Mouse (Mus musculus): ENCODE results near the gene Limk2. TPM values are rescaled to one million over a fixed set of nuclear protein-coding genes. Genes with fewer than 3 reads are reported as not detected.

The Limk2 gene
- polyA plus RNA-seq, 1 experiment from 2014 or later, result 58.1 TPM

- peak overlapping the region; percentile 70 for H3K4me2 ChIP-seq (ENCODE audit: low read length)
- no peaks in the 10 kb centered on the region for H3K9me3 ChIP-seq (ENCODE audit: control insufficient read depth, low read length)
- H3K9ac ChIP-seq (ENCODE audit: low read length), result peak overlapping the region; percentile 73
- H3K4me1 ChIP-seq (ENCODE audit: control insufficient read depth in 2 of 2, insufficient read depth in 2 of 2, low read length in 2 of 2), result peaks cover 42 to 64% of the 10 kb centered on the region in 2 experiments
- H3K36me3 ChIP-seq (ENCODE audit: control insufficient read depth, insufficient read depth, low read length), result no peaks in the 10 kb centered on the region
- ATAC-seq (ENCODE audit: insufficient number of reproducible peaks, insufficient read depth, low FRiP score, low read depth), result no peak
- peak overlapping the region; percentile 47 to 59 for H3K4me3 ChIP-seq (ENCODE audit: control insufficient read depth in 1 of 2, insufficient read depth in 1 of 2, low read depth in 1 of 2, low read length in 2 of 2)
- 24% methylated on average over 7 of the region's 7 CpGs for WGBS
- no peaks in the 10 kb centered on the region for H3K27me3 ChIP-seq (ENCODE audit: control insufficient read depth, insufficient read depth, low read length)
- peak overlapping the region; percentile 46 to 84 for H3K27ac ChIP-seq (replicated peaks in 1 of 2; ENCODE audit: control insufficient read depth in 1 of 2, insufficient read depth in 1 of 2, low read depth in 2 of 2, low read length in 2 of 2)
Observed at GRCm38 (mm10) chr11:3371599-3372295, 37.2 kb downstream of the Limk2 start.

GRCm38 (mm10) chr11:3370928-3371598 is 37.9 kb downstream of the Limk2 start:
- peak overlapping the region; percentile 73 for H3K9ac ChIP-seq (ENCODE audit: low read length)
- ATAC-seq (ENCODE audit: insufficient number of reproducible peaks, insufficient read depth, low FRiP score, low read depth), result peak; percentile 90
- 2% methylated on average over 27 of the region's 27 CpGs for WGBS
- no peaks in the 10 kb centered on the region for H3K9me3 ChIP-seq (ENCODE audit: control insufficient read depth, low read length)
- H3K4me2 ChIP-seq (ENCODE audit: low read length), result peak overlapping the region; percentile 70
- peak overlapping the region; percentile 47 to 59 for H3K4me3 ChIP-seq (ENCODE audit: control insufficient read depth in 1 of 2, insufficient read depth in 1 of 2, low read depth in 1 of 2, low read length in 2 of 2)
- peaks cover 42 to 64% of the 10 kb centered on the region in 2 experiments for H3K4me1 ChIP-seq (ENCODE audit: control insufficient read depth in 2 of 2, insufficient read depth in 2 of 2, low read length in 2 of 2)
- H3K27me3 ChIP-seq (ENCODE audit: control insufficient read depth, insufficient read depth, low read length), result no peaks in the 10 kb centered on the region
- peak overlapping the region; percentile 46 to 84 for H3K27ac ChIP-seq (replicated peaks in 1 of 2; ENCODE audit: control insufficient read depth in 1 of 2, insufficient read depth in 1 of 2, low read depth in 2 of 2, low read length in 2 of 2)
- H3K36me3 ChIP-seq (ENCODE audit: control insufficient read depth, insufficient read depth, low read length), result peaks cover 2% of the 10 kb centered on the region; the same call in 1 of the 2 replicates

GRCm38 (mm10) chr11:3370162-3370561 is 38.8 kb downstream of the Limk2 start:
- peaks cover 37 to 56% of the 10 kb centered on the region in 2 experiments for H3K4me1 ChIP-seq (ENCODE audit: control insufficient read depth in 2 of 2, insufficient read depth in 2 of 2, low read length in 2 of 2)

GRCm38 (mm10) chr11:3369449-3369848 is 39.5 kb downstream of the Limk2 start:
- peaks cover 31 to 49% of the 10 kb centered on the region in 2 experiments for H3K4me1 ChIP-seq (ENCODE audit: control insufficient read depth in 2 of 2, insufficient read depth in 2 of 2, low read length in 2 of 2)
- H3K27ac ChIP-seq (replicated peaks in 1 of 2; ENCODE audit: control insufficient read depth in 1 of 2, insufficient read depth in 1 of 2, low read depth in 2 of 2, low read length in 2 of 2), result peak overlapping the region; percentile 27 to 61; a peak in 3 of 4 replicates
- WGBS, result 68% methylated on average over 5 of the region's 5 CpGs
- no peak for ATAC-seq (ENCODE audit: insufficient number of reproducible peaks, insufficient read depth, low FRiP score, low read depth)
- H3K9me3 ChIP-seq (ENCODE audit: control insufficient read depth, low read length), result no peaks in the 10 kb centered on the region
- peak overlapping the region; percentile 73 for H3K9ac ChIP-seq (ENCODE audit: low read length)
- peaks cover 4% of the 10 kb centered on the region; the same call in 1 of the 2 replicates for H3K36me3 ChIP-seq (ENCODE audit: control insufficient read depth, insufficient read depth, low read length)
- no peaks in the 10 kb centered on the region for H3K27me3 ChIP-seq (ENCODE audit: control insufficient read depth, insufficient read depth, low read length)
- peak overlapping the region; percentile 9 to 47; a peak in 2 of 4 replicates for H3K4me3 ChIP-seq (ENCODE audit: control insufficient read depth in 1 of 2, insufficient read depth in 1 of 2, low read depth in 1 of 2, low read length in 2 of 2)
- H3K4me2 ChIP-seq (ENCODE audit: low read length), result peak overlapping the region; percentile 70

More at GRCm38 (mm10) chr11:3370162-3370561, 38.8 kb downstream of the Limk2 start:
- no peak for ATAC-seq (ENCODE audit: insufficient number of reproducible peaks, insufficient read depth, low FRiP score, low read depth)
- H3K36me3 ChIP-seq (ENCODE audit: control insufficient read depth, insufficient read depth, low read length), result peaks cover 4% of the 10 kb centered on the region; the same call in 1 of the 2 replicates
- peak overlapping the region; percentile 73 for H3K9ac ChIP-seq (ENCODE audit: low read length)
- peak overlapping the region; percentile 70 for H3K4me2 ChIP-seq (ENCODE audit: low read length)
- no peaks in the 10 kb centered on the region for H3K27me3 ChIP-seq (ENCODE audit: control insufficient read depth, insufficient read depth, low read length)
- H3K27ac ChIP-seq (replicated peaks in 1 of 2; ENCODE audit: control insufficient read depth in 1 of 2, insufficient read depth in 1 of 2, low read depth in 2 of 2, low read length in 2 of 2), result peak overlapping the region in 1 of 2 experiments; percentile 84; a peak in 2 of 4 replicates
- 63% methylated on average over 2 of the region's 2 CpGs for WGBS
- H3K9me3 ChIP-seq (ENCODE audit: control insufficient read depth, low read length), result no peaks in the 10 kb centered on the region
- peak overlapping the region; percentile 47 to 59 for H3K4me3 ChIP-seq (ENCODE audit: control insufficient read depth in 1 of 2, insufficient read depth in 1 of 2, low read depth in 1 of 2, low read length in 2 of 2)

- Histone ChIP-seq H3K9me3 (ENCODE audit: control insufficient read depth, low read length) (no peaks in the 10 kb centered on the region), H3K36me3 (ENCODE audit: control insufficient read depth, insufficient read depth, low read length) (peaks cover 4% of the 10 kb centered on the region; the same call in 1 of the 2 replicates), H3K9ac (ENCODE audit: low read length) (peak overlapping the region; percentile 73), H3K4me1 (ENCODE audit: control insufficient read depth in 2 of 2, insufficient read depth in 2 of 2, low read length in 2 of 2) (peaks cover 26 to 44% of the 10 kb centered on the region in 2 experiments), H3K27ac (replicated peaks in 1 of 2; ENCODE audit: control insufficient read depth in 1 of 2, insufficient read depth in 1 of 2, low read depth in 2 of 2, low read length in 2 of 2) (peak overlapping the region; percentile 27 to 61; a peak in 3 of 4 replicates), H3K4me2 (ENCODE audit: low read length) (peak overlapping the region; percentile 70), H3K4me3 (ENCODE audit: control insufficient read depth in 1 of 2, insufficient read depth in 1 of 2, low read depth in 1 of 2, low read length in 2 of 2) (peak overlapping the region in 1 of 2 experiments; percentile 1; a peak in 1 of 4 replicates), H3K27me3 (ENCODE audit: control insufficient read depth, insufficient read depth, low read length) (no peaks in the 10 kb centered on the region)
- 34% methylated on average over 7 of the region's 7 CpGs for WGBS
- ATAC-seq (ENCODE audit: insufficient number of reproducible peaks, insufficient read depth, low FRiP score, low read depth), result no peak
Observed at GRCm38 (mm10) chr11:3368983-3369382, 40.0 kb downstream of the Limk2 start.

- peaks cover 18 to 28% of the 10 kb centered on the region in 2 experiments for H3K4me1 ChIP-seq (ENCODE audit: control insufficient read depth in 2 of 2, insufficient read depth in 2 of 2, low read length in 2 of 2)
- H3K4me2 ChIP-seq (ENCODE audit: low read length), result no peak overlapping the region
- no peaks in the 10 kb centered on the region for H3K27me3 ChIP-seq (ENCODE audit: control insufficient read depth, insufficient read depth, low read length)
- H3K4me3 ChIP-seq (ENCODE audit: control insufficient read depth in 1 of 2, insufficient read depth in 1 of 2, low read depth in 1 of 2, low read length in 2 of 2), result no peak overlapping the region
- WGBS, result 87% methylated on average over 7 of the region's 7 CpGs
- no peak overlapping the region for H3K27ac ChIP-seq (replicated peaks in 1 of 2; ENCODE audit: control insufficient read depth in 1 of 2, insufficient read depth in 1 of 2, low read depth in 2 of 2, low read length in 2 of 2)
- no peak overlapping the region for H3K9ac ChIP-seq (ENCODE audit: low read length)
- H3K9me3 ChIP-seq (ENCODE audit: control insufficient read depth, low read length), result peaks cover 3% of the 10 kb centered on the region; the same call in 1 of the 2 replicates
- no peak for ATAC-seq (ENCODE audit: insufficient number of reproducible peaks, insufficient read depth, low FRiP score, low read depth)
- H3K36me3 ChIP-seq (ENCODE audit: control insufficient read depth, insufficient read depth, low read length), result peaks cover 10% of the 10 kb centered on the region
Observed at GRCm38 (mm10) chr11:3366411-3366810, 42.6 kb downstream of the Limk2 start.

- H3K9ac ChIP-seq (ENCODE audit: low read length), result no peak overlapping the region
- H3K36me3 ChIP-seq (ENCODE audit: control insufficient read depth, insufficient read depth, low read length), result peaks cover 38% of the 10 kb centered on the region
- no peaks in the 10 kb centered on the region; a peak in 1 of 4 replicates for H3K4me1 ChIP-seq (ENCODE audit: control insufficient read depth in 2 of 2, insufficient read depth in 2 of 2, low read length in 2 of 2)
- H3K4me3 ChIP-seq (ENCODE audit: control insufficient read depth in 1 of 2, insufficient read depth in 1 of 2, low read depth in 1 of 2, low read length in 2 of 2), result no peak overlapping the region
- ATAC-seq (ENCODE audit: insufficient number of reproducible peaks, insufficient read depth, low FRiP score, low read depth), result no peak
- no peaks in the 10 kb centered on the region for H3K27me3 ChIP-seq (ENCODE audit: control insufficient read depth, insufficient read depth, low read length)
- no peak overlapping the region for H3K4me2 ChIP-seq (ENCODE audit: low read length)
- no peak overlapping the region for H3K27ac ChIP-seq (replicated peaks in 1 of 2; ENCODE audit: control insufficient read depth in 1 of 2, insufficient read depth in 1 of 2, low read depth in 2 of 2, low read length in 2 of 2)
- WGBS, result 84% methylated on average over 3 of the region's 3 CpGs
- H3K9me3 ChIP-seq (ENCODE audit: control insufficient read depth, low read length), result peaks cover 3% of the 10 kb centered on the region; the same call in 1 of the 2 replicates
Observed at GRCm38 (mm10) chr11:3362854-3363253, 46.1 kb downstream of the Limk2 start.

All from heart, embryonic 14.5 days (tissue).